Mouse (Mus musculus): ENCODE data around the gene Zfp366. TPM values are rescaled to one million over a fixed set of nuclear protein-coding genes. Genes with fewer than 3 reads are reported as not detected.

The Zfp366 gene
- total and polyA plus RNA-seq, 3 experiments, result not detected

DNA sequence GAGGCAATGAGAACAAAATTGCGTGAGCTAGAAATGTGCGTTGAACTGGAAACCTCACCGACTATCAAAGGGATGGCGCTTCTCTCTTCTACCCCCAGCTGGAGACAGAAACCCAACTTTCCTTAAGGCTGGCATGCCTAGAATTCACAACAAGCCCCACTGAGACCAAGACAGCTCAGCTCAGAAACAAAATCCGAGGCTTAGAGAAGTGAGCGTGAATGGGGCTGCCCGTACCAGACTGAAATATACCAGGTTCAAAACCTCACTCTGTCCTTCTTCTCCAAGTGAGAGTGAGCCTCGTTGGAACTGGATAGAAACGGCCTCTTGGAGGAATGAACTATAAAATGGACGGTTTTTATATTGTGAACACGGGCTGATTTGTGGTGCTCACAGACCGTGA lies 99.3 kb downstream of the Zfp366 start:
- DNase-seq (ENCODE audit: extremely low read depth), result no peak
- H3K4me2 ChIP-seq (ENCODE audit: insufficient read depth, low read depth, poor library complexity, severe bottlenecking), result no peak overlapping the region
- no peaks in the 10 kb centered on the region for H3K79me2 ChIP-seq (replicated peaks; ENCODE audit: control insufficient read depth, extremely low read depth, insufficient read depth, poor library complexity, severe bottlenecking)
- no peaks in the 10 kb centered on the region for H3K9me3 ChIP-seq (replicated peaks; ENCODE audit: low read length)
- in situ Hi-C loops (cut with MboI; ENCODE audit: low pct_ligation_motif_present, low pct_unique_long_range_greater_than_20kb, low sequenced_read_pairs), result no loop called here
- H3K27me3 ChIP-seq (replicated peaks), result no peaks in the 10 kb centered on the region
- H3K9ac ChIP-seq (ENCODE audit: insufficient read depth, low read depth), result no peak overlapping the region
- H3K4me3 ChIP-seq (replicated peaks in 1 of 3; ENCODE audit: low read depth in 2 of 3, low read length in 2 of 3, poor library complexity in 1 of 3), result no peak overlapping the region
- peaks cover 2 to 11% of the 10 kb centered on the region in 2 experiments; a peak in 3 of 4 replicates for H3K4me1 ChIP-seq (ENCODE audit: control insufficient read depth in 1 of 2, insufficient read depth in 2 of 2)
- TF ChIP-seq ZKSCAN1 (IDR thresholded peaks at IDR 0.05; ENCODE audit: borderline replicate concordance, low read depth, low read length) (no peak), TCF12 (IDR thresholded peaks at IDR 0.05; ENCODE audit: low read depth, low read length) (no peak), CTCF (conservative IDR thresholded peaks at IDR 0.05 in 1 of 2, IDR thresholded peaks at IDR 0.05 in 1 of 2; ENCODE audit: low read depth in 2 of 2, low read length in 2 of 2) (no peak)
- dilution Hi-C loops (cut with MboI; ENCODE audit: extremely low pct_ligation_motif_present, extremely low pct_unique_long_range_greater_than_20kb, low sequenced_read_pairs), result no loop called here
- H3K36me3 ChIP-seq (replicated peaks in 1 of 2; ENCODE audit: control insufficient read depth in 1 of 2, insufficient read depth in 1 of 2, low read length in 1 of 2), result no peaks in the 10 kb centered on the region
- H3K27ac ChIP-seq (ENCODE audit: insufficient read depth, low read depth), result no peak overlapping the region

DNA sequence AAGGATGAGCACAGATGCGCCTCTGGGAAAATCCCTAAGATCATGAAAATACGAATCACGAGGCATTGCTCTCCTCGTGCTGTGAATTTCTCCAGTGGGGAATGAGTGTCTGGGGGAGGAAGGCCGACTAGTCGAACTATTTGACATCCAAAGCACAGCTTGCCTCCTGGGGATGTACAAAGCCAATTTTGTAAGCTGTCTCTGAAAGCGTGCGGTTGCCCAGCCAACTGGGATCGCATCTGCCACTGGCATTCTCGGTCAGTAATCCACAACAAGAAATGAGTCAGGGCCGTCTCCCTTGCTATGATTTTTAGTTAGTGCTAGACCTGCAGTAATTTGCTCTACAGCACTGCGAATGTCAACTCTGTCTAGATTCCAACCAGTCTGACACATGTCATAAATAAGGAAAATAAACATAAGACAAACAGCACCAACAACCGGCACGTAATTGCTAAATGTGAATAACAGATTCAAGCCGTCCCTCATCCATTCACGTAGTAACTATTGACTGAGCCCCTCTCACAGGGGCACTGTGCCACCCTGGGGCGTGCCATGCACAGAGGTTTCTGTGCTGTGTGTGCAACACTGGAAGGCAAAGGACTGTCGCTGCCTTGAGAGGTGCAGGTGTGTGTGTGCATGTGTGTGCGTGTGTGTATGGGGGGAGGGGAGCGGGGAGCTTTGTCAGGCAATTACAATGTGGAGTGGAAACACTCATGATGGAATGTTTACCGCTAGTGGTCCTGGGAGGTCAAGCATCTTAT lies 100.0 kb downstream of the Zfp366 start:
- dilution Hi-C loops (cut with MboI; ENCODE audit: extremely low pct_ligation_motif_present, extremely low pct_unique_long_range_greater_than_20kb, low sequenced_read_pairs) (no loop called here), in situ Hi-C loops (cut with MboI; ENCODE audit: low pct_ligation_motif_present, low pct_unique_long_range_greater_than_20kb, low sequenced_read_pairs) (no loop called here)
- H3K79me2 ChIP-seq (replicated peaks; ENCODE audit: control insufficient read depth, extremely low read depth, insufficient read depth, poor library complexity, severe bottlenecking), result no peaks in the 10 kb centered on the region
- no peak overlapping the region for H3K4me2 ChIP-seq (ENCODE audit: insufficient read depth, low read depth, poor library complexity, severe bottlenecking)
- H3K36me3 ChIP-seq (replicated peaks in 1 of 2; ENCODE audit: control insufficient read depth in 1 of 2, insufficient read depth in 1 of 2, low read length in 1 of 2), result no peaks in the 10 kb centered on the region
- no peak overlapping the region for H3K9ac ChIP-seq (ENCODE audit: insufficient read depth, low read depth)
- peaks cover 2 to 11% of the 10 kb centered on the region in 2 experiments; a peak in 3 of 4 replicates for H3K4me1 ChIP-seq (ENCODE audit: control insufficient read depth in 1 of 2, insufficient read depth in 2 of 2)
- H3K27ac ChIP-seq (ENCODE audit: insufficient read depth, low read depth), result no peak overlapping the region
- TF ChIP-seq USF2 (conservative IDR thresholded peaks at IDR 0.05; ENCODE audit: low read depth, low read length), result no peak
- TF ChIP-seq SMC3 (IDR thresholded peaks at IDR 0.05; ENCODE audit: low read depth, low read length), result no peak
- no peaks in the 10 kb centered on the region for H3K27me3 ChIP-seq (replicated peaks)
- no peak overlapping the region for H3K4me3 ChIP-seq (replicated peaks in 1 of 3; ENCODE audit: low read depth in 2 of 3, low read length in 2 of 3, poor library complexity in 1 of 3)
- no peak for DNase-seq (ENCODE audit: extremely low read depth)
- no peaks in the 10 kb centered on the region for H3K9me3 ChIP-seq (replicated peaks; ENCODE audit: low read length)

DNA sequence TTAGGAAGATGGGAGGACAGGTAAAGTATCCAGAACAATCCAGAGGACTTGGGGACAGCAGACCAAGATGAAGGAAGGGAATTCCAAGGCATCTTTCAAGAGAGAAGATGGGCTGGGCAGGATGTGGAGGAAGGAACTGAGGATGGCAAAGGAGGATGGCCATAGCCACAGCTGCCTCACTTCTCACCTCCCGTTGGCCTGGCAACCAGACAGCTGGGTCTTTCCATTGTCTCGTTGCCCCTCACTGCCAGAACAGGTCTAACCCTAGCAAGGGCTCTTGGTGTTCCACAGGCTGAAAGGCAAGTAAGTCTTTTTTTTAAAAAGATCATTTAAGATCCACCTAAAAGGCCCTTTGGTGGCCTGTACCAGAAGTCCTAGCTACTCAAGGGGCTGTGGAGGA lies 100.6 kb downstream of the Zfp366 start:
- Histone ChIP-seq H3K4me2 (ENCODE audit: insufficient read depth, low read depth, poor library complexity, severe bottlenecking) (no peak overlapping the region), H3K27ac (ENCODE audit: insufficient read depth, low read depth) (no peak overlapping the region), H3K9ac (ENCODE audit: insufficient read depth, low read depth) (no peak overlapping the region), H3K79me2 (replicated peaks; ENCODE audit: control insufficient read depth, extremely low read depth, insufficient read depth, poor library complexity, severe bottlenecking) (no peaks in the 10 kb centered on the region), H3K4me3 (replicated peaks in 1 of 3; ENCODE audit: low read depth in 2 of 3, low read length in 2 of 3, poor library complexity in 1 of 3) (no peak overlapping the region), H3K27me3 (replicated peaks) (no peaks in the 10 kb centered on the region), H3K9me3 (replicated peaks; ENCODE audit: low read length) (no peaks in the 10 kb centered on the region), H3K36me3 (replicated peaks in 1 of 2; ENCODE audit: control insufficient read depth in 1 of 2, insufficient read depth in 1 of 2, low read length in 1 of 2) (no peaks in the 10 kb centered on the region), H3K4me1 (ENCODE audit: control insufficient read depth in 1 of 2, insufficient read depth in 2 of 2) (peaks cover 2 to 11% of the 10 kb centered on the region in 2 experiments; a peak in 3 of 4 replicates)
- TF ChIP-seq POLR2AphosphoS2 (IDR thresholded peaks at IDR 0.05; ENCODE audit: low read depth, low read length) (no peak), KAT2A (IDR thresholded peaks at IDR 0.05; ENCODE audit: insufficient replicate concordance, low read length) (no peak), ZKSCAN1 (IDR thresholded peaks at IDR 0.05; ENCODE audit: borderline replicate concordance, low read depth, low read length) (no peak), CHD1 (IDR thresholded peaks at IDR 0.05; ENCODE audit: low read depth, low read length) (no peak), MEF2A (IDR thresholded peaks at IDR 0.05; ENCODE audit: borderline replicate concordance, low read depth, low read length) (no peak), ZMIZ1 (IDR thresholded peaks at IDR 0.05; ENCODE audit: low read depth, low read length) (no peak), UBTF (IDR thresholded peaks at IDR 0.05; ENCODE audit: low read depth, low read length) (no peak), HCFC1 (IDR thresholded peaks at IDR 0.05; ENCODE audit: low read depth, low read length) (no peak), RAD21 (IDR thresholded peaks at IDR 0.05; ENCODE audit: low read depth, low read length) (no peak), USF2 (conservative IDR thresholded peaks at IDR 0.05; ENCODE audit: low read depth, low read length) (no peak), ETS1 (conservative IDR thresholded peaks at IDR 0.05; ENCODE audit: low read depth, low read length) (no peak)
- no peak for DNase-seq (ENCODE audit: extremely low read depth)
- in situ Hi-C loops (cut with MboI; ENCODE audit: low pct_ligation_motif_present, low pct_unique_long_range_greater_than_20kb, low sequenced_read_pairs), result no loop called here
- dilution Hi-C loops (cut with MboI; ENCODE audit: extremely low pct_ligation_motif_present, extremely low pct_unique_long_range_greater_than_20kb, low sequenced_read_pairs), result no loop called here
